Mouse (Mus musculus): ENCODE measurements around the gene Nme7. TPM values are rescaled to one million over a fixed set of nuclear protein-coding genes. Genes with fewer than 3 reads are reported as not detected.

Gene Nme7
- total and polyA plus RNA-seq, 3 experiments = 2.1 to 3.7 (median 3.6) TPM

DNA sequence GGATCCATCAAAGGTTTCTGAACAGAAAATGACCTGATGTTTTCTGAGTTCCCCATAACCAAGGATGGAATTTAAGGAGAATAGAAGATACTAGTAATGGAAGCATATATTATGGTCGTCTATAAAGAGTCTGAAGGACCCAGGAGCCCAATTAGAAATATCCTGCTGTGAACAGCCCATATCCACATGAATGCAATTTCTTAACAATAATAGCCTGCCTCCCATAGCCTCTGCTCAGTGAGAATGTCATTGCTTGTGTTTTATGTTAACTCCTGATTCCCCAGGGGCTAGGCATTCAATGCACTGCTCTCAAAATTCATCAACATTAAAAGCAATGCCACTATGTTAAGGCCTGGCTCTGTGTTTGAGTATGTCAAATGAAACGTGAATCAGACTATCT is 104.7 kb downstream of the Nme7 start:
- WGBS = 85% methylated on average over 2 of the region's 2 CpGs
- no peak for TF ChIP-seq POLR2A (IDR thresholded peaks at IDR 0.05; ENCODE audit: insufficient read depth, low read depth, low read length)
- no peak for TF ChIP-seq CTCF (IDR thresholded peaks at IDR 0.05)
- TF ChIP-seq EP300 (IDR thresholded peaks at IDR 0.05; ENCODE audit: insufficient read depth, low read depth, low read length) = no peak
- DNase-seq = no peak
- H3K4me3 ChIP-seq = no peak overlapping the region
- H3K27ac ChIP-seq = no peak overlapping the region
- intact Hi-C loops (cut with DNase I) = no loop called here
- H3K9ac ChIP-seq (ENCODE audit: low read depth, low read length) = no peak overlapping the region
- H3K79me2 ChIP-seq (replicated peaks; ENCODE audit: control insufficient read depth, insufficient read depth, low read length) = no peaks in the 10 kb centered on the region
- peaks cover 5% of the 10 kb centered on the region; the same call in 1 of the 2 replicates for H3K4me1 ChIP-seq (ENCODE audit: control insufficient read depth, insufficient read depth, low read length)
- H3K27me3 ChIP-seq (ENCODE audit: control insufficient read depth, insufficient read depth, low read length) = no peaks in the 10 kb centered on the region
- peaks cover 2% of the 10 kb centered on the region; the same call in 1 of the 2 replicates for H3K36me3 ChIP-seq (ENCODE audit: control insufficient read depth, insufficient read depth, low read length)

DNA sequence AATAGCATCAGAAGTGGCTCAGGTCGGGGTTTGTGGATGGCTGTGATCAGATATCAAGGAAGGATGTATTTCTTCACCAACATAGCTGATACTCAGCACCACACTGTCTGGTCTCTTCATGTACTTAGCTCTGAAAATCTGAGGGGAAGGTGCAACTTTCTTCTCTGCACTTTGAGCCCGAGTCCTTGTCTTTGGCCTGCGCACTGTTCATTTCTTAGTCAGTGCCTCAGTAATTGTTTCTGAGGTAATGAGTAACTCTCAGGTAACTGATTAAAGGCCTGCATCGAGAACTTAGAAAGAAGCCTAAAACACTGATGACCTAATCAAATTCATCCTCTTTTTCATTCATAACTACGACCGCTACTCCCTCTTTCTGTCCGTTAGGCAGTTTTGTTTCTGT is 107.4 kb downstream of the Nme7 start:
- DNase-seq = no peak
- no peaks in the 10 kb centered on the region for H3K4me1 ChIP-seq (ENCODE audit: control insufficient read depth, insufficient read depth, low read length)
- H3K79me2 ChIP-seq (replicated peaks; ENCODE audit: control insufficient read depth, insufficient read depth, low read length) = no peaks in the 10 kb centered on the region
- H3K27me3 ChIP-seq (ENCODE audit: control insufficient read depth, insufficient read depth, low read length) = no peaks in the 10 kb centered on the region
- no peak overlapping the region for H3K27ac ChIP-seq
- H3K36me3 ChIP-seq (ENCODE audit: control insufficient read depth, insufficient read depth, low read length) = no peaks in the 10 kb centered on the region
- intact Hi-C loops (cut with DNase I) = no loop called here
- TF ChIP-seq CTCF (IDR thresholded peaks at IDR 0.05) = no peak
- TF ChIP-seq EP300 (IDR thresholded peaks at IDR 0.05; ENCODE audit: insufficient read depth, low read depth, low read length) = no peak
- TF ChIP-seq POLR2A (IDR thresholded peaks at IDR 0.05; ENCODE audit: insufficient read depth, low read depth, low read length) = no peak
- WGBS = 91% methylated on average over 7 of the region's 7 CpGs
- no peak overlapping the region for H3K9ac ChIP-seq (ENCODE audit: low read depth, low read length)
- no peak overlapping the region for H3K4me3 ChIP-seq

DNA sequence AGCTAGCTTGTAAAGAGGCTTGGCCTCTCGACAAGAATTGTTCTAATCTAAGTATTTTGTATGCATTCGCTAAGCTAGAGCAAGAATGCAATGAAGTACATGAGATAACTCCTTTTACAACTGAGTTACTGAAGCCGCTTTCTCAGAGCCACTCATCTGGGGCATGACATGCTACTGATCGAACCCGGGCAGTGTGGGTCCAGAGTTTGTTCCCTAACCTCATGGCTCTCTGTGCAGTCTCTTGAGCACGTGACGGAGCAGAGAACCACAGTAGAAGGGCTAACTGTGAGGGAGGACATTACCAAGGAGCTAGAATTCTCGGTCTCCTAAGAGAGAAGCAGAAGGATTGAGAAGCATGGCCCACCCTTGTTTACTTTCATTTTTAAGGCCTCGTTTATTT is 109.0 kb downstream of the Nme7 start:
- Histone ChIP-seq H3K4me1 (ENCODE audit: control insufficient read depth, insufficient read depth, low read length) (peaks cover 2% of the 10 kb centered on the region), H3K27me3 (ENCODE audit: control insufficient read depth, insufficient read depth, low read length) (no peaks in the 10 kb centered on the region), H3K4me3 (no peak overlapping the region), H3K27ac (no peak overlapping the region), H3K79me2 (replicated peaks; ENCODE audit: control insufficient read depth, insufficient read depth, low read length) (no peaks in the 10 kb centered on the region), H3K36me3 (ENCODE audit: control insufficient read depth, insufficient read depth, low read length) (no peaks in the 10 kb centered on the region), H3K9ac (ENCODE audit: low read depth, low read length) (no peak overlapping the region)
- 94% methylated on average over 9 of the region's 9 CpGs for WGBS
- no peak for DNase-seq
- intact Hi-C loops (cut with DNase I) = no loop called here
- TF ChIP-seq CTCF (IDR thresholded peaks at IDR 0.05) = no peak
- no peak for TF ChIP-seq POLR2A (IDR thresholded peaks at IDR 0.05; ENCODE audit: insufficient read depth, low read depth, low read length)
- no peak for TF ChIP-seq EP300 (IDR thresholded peaks at IDR 0.05; ENCODE audit: insufficient read depth, low read depth, low read length)

DNA sequence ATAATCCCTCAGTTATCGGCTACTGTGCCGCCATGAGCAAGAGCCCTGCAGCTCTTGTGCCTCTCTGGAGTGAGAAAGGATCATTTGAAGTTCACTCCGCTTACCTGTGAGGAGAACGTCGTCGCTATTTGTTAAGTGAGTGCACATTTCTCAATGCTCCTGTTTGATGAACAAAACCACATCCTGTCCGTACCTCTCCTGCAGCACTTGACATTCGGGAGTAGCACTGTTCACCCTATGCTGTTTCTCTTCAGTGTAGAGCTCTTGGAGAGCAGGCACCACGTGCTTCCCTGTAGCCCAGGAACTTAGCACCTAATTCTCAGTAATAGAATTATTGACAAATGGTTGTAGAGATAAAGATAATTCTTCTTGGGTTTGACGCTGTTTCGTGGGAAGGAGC is 109.7 kb downstream of the Nme7 start:
- intact Hi-C loops (cut with DNase I) = no loop called here
- 92% methylated on average over 11 of the region's 11 CpGs for WGBS
- no peak for DNase-seq
- Histone ChIP-seq H3K9ac (ENCODE audit: low read depth, low read length) (no peak overlapping the region), H3K4me1 (ENCODE audit: control insufficient read depth, insufficient read depth, low read length) (peaks cover 2% of the 10 kb centered on the region), H3K27ac (no peak overlapping the region), H3K27me3 (ENCODE audit: control insufficient read depth, insufficient read depth, low read length) (no peaks in the 10 kb centered on the region), H3K36me3 (ENCODE audit: control insufficient read depth, insufficient read depth, low read length) (no peaks in the 10 kb centered on the region), H3K79me2 (replicated peaks; ENCODE audit: control insufficient read depth, insufficient read depth, low read length) (no peaks in the 10 kb centered on the region), H3K4me3 (no peak overlapping the region)
- no peak for TF ChIP-seq CTCF (IDR thresholded peaks at IDR 0.05)
- TF ChIP-seq POLR2A (IDR thresholded peaks at IDR 0.05; ENCODE audit: insufficient read depth, low read depth, low read length) = no peak
- no peak for TF ChIP-seq EP300 (IDR thresholded peaks at IDR 0.05; ENCODE audit: insufficient read depth, low read depth, low read length)

DNA sequence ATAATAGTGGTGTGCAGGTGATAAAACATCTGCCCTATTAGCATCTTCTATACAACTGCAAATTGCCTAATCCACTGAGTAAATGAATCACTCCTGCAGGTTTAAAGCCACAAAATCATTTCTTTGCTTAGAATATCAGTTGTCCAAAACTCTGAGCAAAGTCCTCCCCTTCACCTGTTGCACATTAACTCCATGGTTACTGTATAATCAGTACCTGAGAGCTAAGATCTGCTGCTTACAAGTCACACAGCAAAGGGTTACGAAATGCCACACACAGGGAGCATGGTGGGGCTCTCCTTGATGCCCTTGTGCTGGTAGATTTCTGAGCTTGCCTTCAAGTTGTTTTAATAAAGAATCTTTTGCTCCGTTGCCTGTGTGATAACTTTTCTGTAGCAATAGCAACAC is 111.4 kb downstream of the Nme7 start:
- intact Hi-C loops (cut with DNase I) = no loop called here
- Histone ChIP-seq H3K36me3 (ENCODE audit: control insufficient read depth, insufficient read depth, low read length) (no peaks in the 10 kb centered on the region), H3K4me1 (ENCODE audit: control insufficient read depth, insufficient read depth, low read length) (peaks cover 2% of the 10 kb centered on the region), H3K4me3 (no peak overlapping the region), H3K79me2 (replicated peaks; ENCODE audit: control insufficient read depth, insufficient read depth, low read length) (no peaks in the 10 kb centered on the region), H3K27ac (no peak overlapping the region), H3K9ac (ENCODE audit: low read depth, low read length) (no peak overlapping the region), H3K27me3 (ENCODE audit: control insufficient read depth, insufficient read depth, low read length) (no peaks in the 10 kb centered on the region)
- TF ChIP-seq EP300 (IDR thresholded peaks at IDR 0.05; ENCODE audit: insufficient read depth, low read depth, low read length) (no peak), POLR2A (IDR thresholded peaks at IDR 0.05; ENCODE audit: insufficient read depth, low read depth, low read length) (no peak), CTCF (IDR thresholded peaks at IDR 0.05) (no peak)
- DNase-seq = no peak
- WGBS = 84% methylated on average over 2 of the region's 2 CpGs

DNA sequence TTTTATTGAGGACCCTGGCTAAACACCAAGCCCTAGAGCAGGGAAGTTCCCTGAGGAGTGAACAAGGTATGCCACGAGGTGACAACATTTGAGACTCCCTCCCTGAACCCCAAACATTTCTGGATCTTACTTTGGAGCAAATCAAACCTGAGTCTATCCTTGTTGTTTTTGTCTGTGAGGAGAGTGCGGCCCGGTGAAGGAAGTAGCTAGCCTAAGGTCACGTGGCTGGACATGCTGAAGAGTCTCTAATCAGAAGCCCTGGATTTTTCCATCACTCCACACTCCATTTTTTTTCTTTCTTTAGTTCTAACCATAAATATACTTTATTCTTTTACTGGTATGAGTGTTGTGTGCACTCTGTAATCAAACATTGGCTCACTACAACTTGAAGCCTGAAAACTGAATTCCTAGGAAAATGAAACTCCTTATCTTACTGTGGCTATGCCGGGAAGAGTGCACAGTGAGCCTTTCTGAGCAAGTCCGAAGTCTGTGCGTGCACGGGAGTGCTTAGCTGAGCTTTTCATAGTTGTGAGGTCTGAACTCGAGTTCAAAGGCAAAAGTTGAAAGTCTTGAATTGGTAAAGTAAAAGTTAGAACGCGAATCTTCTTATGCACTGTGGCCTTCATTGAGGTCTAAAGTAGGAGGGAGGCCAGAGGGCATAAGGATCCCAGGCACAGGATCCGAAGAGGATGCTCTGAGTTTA is 112.9 kb downstream of the Nme7 start:
- intact Hi-C loops (cut with DNase I) = no loop called here
- H3K36me3 ChIP-seq (ENCODE audit: control insufficient read depth, insufficient read depth, low read length) = no peaks in the 10 kb centered on the region
- TF ChIP-seq POLR2A (IDR thresholded peaks at IDR 0.05; ENCODE audit: insufficient read depth, low read depth, low read length) (no peak), EP300 (IDR thresholded peaks at IDR 0.05; ENCODE audit: insufficient read depth, low read depth, low read length) (no peak), CTCF (IDR thresholded peaks at IDR 0.05) (no peak)
- WGBS = 71% methylated on average over 12 of the region's 12 CpGs
- H3K27me3 ChIP-seq (ENCODE audit: control insufficient read depth, insufficient read depth, low read length) = no peaks in the 10 kb centered on the region
- no peak overlapping the region for H3K4me3 ChIP-seq
- peaks cover 2% of the 10 kb centered on the region for H3K4me1 ChIP-seq (ENCODE audit: control insufficient read depth, insufficient read depth, low read length)
- no peak for DNase-seq
- no peak overlapping the region for H3K9ac ChIP-seq (ENCODE audit: low read depth, low read length)
- H3K27ac ChIP-seq = no peak overlapping the region
- no peaks in the 10 kb centered on the region for H3K79me2 ChIP-seq (replicated peaks; ENCODE audit: control insufficient read depth, insufficient read depth, low read length)
